Mouse (Mus musculus): Measurements from ENCODE around the gene Gm13128.
"Not testable (repeated sequence)": the region's sequence is repeated elsewhere in the genome, so short reads cannot be mapped to it uniquely, and the experiment has no call there.

Gm13128 gene

DNA sequence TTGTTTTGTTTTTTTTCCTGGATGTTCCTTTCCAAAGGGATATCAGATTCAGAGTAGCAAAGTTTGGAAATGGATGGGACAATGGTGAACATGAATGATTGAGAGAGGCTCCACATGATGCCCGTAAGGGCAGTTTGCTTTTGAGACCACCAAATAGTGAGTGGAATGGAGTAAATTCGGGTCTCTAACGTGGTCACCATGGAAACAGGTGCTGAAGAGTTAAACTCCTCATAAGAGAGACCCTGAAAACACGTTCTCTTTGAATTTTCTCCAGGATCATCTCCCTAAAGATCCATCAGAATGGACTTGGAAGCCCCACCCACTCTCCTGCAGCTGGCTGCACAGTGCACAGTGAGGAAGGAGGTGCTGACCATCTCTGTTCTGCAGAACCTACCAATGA is at the start of gene Gm13128:
Gene Gm13128, plus strand, starts transcription at position 301 of the 400 bp plus-strand sequence.
- not testable (repeated sequence) for DNase-seq (ENCODE audit: low read depth, low spot score)

DNA sequence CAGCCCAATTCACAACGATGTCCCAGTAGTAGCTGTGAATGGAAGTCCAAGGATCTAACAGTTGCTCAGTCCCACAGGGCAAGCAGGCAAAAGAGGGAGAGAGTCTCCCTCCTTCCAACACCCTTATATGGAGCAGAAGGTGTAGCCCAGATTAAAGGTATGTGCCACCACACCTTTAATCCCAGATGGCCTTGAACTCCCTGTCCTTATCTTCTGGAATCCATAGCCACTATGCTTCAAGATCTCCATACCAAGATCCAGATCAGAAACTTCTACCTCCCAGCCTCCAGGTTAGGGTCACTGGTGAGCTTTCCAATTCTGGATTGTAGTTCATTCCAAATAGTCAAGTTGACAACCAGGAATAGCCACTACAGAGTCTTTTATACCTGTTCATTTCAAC is 49.7 kb upstream of the Gm13128 start, which contains the start of gene Pramel5:
Gene Pramel5, minus strand, starts transcription at position 101 of the 400 bp plus-strand sequence.
- DNase-seq (ENCODE audit: low read depth, low spot score), result not testable (repeated sequence)

DNA sequence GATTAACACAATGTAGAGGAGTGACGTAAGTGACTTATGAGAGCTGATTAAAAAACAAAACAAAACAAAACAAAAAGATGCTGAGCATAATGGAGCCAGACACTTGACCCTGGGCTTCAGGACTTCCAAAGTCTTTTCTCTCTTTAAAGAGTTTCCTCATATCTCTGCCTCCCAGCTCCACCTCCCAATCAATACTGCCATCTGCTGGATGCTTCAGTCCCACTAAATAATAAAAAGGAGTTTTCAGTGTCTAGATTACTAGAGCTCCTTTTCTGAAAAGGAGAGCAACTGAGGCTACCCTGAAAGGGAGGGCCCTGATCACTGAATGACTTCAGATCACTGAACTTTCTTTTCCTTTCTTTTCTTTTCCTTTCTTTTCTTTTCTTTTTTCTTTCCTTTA is 30.6 kb upstream of the Gm13128 start:
- not testable (repeated sequence) for DNase-seq (ENCODE audit: low read depth, low spot score)

DNA sequence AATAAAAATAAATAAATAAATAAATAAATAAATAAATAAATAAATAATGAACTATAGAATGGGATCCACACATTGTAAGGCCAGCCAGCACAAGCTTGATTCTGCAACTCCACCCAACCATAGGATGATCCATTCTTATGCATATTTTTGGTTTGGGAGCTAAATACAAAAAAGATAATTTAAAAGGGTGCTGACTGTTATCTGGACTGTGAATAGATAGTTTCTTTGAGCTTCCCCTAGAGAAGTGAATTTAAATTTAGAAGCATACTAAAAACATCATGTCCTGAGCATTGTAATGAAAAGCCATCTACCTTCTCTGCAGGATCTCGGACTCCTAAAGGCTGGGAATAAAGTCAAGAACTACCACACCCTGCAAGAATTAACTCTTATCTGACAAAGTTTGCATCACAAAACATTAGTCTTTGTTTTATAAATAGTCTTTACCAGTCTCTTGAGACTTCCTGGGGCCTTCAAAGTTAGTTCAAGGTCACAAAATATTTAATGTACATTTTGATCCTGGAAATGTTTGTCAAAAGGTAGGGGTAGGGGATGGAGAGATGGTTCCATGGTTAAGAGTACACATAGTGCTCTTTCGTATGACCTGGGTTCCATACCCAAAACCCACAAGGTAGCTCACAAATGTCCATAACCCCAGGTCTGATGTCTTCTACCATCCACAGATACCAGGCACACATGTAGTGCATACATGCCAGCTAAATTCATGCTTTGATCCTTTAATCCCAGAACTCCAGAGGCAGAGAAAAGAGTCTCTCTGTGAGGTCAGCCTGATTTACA is 17.2 kb upstream of the Gm13128 start:
- DNase-seq (ENCODE audit: low read depth, low spot score), result not testable (repeated sequence)

DNA sequence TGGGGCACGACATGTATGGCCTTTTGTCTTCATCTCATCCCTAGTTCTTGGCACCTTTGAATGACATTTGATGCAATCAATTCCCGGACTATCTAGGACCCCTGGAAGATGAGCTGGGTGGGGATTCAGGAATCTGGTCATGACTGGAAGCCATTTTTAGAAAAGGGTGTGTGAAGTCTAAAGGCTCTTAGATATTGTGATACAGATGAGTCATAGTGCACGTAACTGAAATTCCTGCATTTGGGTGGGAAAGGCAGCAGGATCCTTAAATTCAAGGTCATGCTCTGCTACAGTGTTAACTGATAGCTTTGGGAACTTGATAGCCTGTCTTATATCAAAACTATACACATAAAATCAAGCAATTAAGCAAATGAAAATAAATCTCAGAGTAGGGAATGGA is 5.8 kb downstream of the Gm13128 start:
- not testable (repeated sequence) for DNase-seq (ENCODE audit: low read depth, low spot score)

DNA sequence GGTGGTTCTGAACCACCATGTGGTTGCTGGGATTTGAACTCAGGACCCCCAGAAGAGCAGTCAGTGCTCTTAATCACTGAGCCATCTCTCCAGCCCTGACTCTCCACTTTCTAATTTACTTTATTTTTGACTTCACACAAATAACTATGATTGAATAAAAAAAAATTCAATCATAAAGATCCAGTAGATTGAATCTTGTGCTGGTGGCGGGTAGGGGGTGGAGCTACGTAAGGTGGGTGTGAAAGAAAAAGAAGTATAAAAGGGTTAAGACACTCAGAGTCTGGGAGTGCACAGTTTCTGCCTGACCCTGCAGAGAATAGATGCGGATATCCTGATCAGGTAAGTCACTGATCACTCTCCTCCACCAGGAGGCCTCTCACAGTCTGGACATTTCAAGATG is 27.6 kb downstream of the Gm13128 start, which contains the start of gene Gm13119:
Gene Gm13119, plus strand, starts transcription at position 301 of the 400 bp plus-strand sequence.
- not testable (repeated sequence) for DNase-seq (ENCODE audit: low read depth, low spot score)

DNA sequence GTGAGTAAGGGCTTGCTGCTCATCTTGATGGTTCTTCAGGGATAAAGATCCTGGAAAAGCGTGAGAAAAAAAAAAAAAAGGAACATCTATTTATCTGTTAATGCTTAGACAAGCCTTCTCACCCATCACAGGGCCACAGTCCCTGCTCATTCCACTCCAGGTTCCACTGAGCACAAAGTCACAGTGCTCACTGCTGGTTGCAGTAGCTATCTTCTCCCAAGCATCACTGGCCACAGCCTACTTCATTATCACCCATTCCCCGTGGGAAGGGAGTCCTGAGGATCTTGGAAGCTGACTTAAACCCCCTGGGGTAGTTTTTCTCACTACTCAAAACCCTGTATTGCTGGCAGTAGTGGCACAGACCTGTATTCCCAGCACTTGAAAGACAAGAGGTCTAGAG is 47.9 kb downstream of the Gm13128 start, which contains the start of gene Pramef20:
Gene Pramef20, minus strand, starts transcription at position 23 of the 400 bp plus-strand sequence.
- DNase-seq (ENCODE audit: low read depth, low spot score), result no peak
